Mouse (Mus musculus) kidney, adult 11 months (tissue): ENCODE data around the gene Wdr73.
"Not testable (repeated sequence)": the region's sequence is repeated elsewhere in the genome, so short reads cannot be mapped to it uniquely, and the experiment has no call there.

Experiments
- DNase-seq: peaks from one replicate; pipeline ENCODE4 v3.0.0; 2022

The Wdr73 gene

DNA sequence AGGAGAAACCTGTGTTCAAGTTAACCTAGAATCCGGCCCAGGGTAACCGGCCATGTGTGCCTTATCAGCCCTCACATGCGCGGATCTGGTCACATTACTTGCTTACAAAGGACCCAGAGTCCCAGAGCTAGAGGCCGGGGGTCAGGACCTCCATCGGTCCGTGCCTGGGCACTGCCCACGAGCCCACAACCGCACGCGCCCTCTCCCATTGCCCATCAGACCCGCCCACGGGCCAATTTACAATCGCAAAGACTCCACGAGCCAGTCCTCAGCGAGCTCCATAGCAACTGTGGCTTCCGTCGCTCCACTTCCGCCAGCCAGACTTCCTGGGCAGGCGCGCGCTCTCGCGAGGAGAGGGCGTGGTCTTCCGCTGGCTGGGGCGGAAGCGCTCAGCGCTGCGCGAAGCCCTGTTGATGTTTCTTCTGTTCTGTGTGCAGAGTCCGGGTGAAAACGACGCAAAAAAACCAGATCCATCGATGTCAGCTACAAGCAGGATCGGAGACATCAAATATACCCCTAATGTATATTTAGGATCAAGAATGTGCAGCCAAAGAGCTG is at the start of gene Wdr73:
Gene Wdr73, minus strand, starts transcription at position 326 of the 558 bp plus-strand sequence.
- DNase-seq, result peak; percentile 90

DNA sequence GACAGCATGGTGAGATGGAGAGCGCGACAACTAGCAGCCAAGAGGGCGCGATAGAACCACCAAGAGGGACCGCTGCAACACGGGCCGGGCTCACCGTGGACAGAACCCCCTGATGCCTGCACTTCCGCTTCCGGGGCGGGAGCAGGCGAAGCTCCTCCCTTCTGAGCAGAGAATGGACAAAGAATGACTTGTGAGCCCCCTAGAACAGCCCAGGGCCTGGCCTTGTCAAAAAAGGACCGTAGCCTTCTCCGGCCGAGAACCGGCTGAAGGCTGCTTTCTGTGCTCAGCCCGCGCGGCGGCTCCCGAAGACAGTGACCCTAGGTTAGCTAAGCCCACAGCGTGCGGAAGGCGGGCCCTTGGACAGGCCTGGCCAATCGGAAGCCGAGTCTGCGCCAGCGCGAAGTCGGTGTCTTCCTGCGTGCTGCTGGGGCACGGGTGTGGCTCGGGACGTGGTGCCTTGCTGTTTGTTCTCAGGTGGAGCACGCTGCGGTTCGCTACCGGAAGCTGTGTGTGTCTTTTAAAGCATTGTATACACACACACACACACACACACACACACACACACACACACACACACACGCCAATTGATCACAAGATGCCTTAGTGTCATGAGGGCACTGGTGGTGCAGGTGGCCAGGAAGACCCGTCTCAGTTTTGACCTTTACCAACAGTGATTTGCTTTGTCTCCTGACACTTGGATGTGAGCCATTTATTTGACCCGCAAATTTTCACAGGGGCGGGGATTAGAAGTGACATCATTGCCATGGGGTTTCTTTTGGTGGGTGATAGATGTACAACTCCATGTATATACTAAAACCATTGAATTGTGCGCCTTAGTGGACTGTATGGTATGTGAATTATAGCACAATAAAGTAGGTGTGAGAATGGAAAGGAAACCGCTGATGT is 46.6 kb upstream of the Wdr73 start, which contains the start of gene Sec11a:
Gene Sec11a, minus strand, starts transcription at position 336 of the 906 bp plus-strand sequence.
- peak; percentile 95 for DNase-seq

GRCm38 (mm10) chr7:80939808-80940207 is 38.7 kb upstream of the Wdr73 start:
- DNase-seq, result no peak

- not testable (repeated sequence) for DNase-seq
These were observed 36.2 kb upstream of the Wdr73 start for GRCm38 (mm10) chr7:80937304-80937666.

- not testable (repeated sequence) for DNase-seq
These were observed 35.7 kb upstream of the Wdr73 start for GRCm38 (mm10) chr7:80936617-80937303.

GRCm38 (mm10) chr7:80935834-80936233 is 34.8 kb upstream of the Wdr73 start:
- DNase-seq, result no peak

DNA sequence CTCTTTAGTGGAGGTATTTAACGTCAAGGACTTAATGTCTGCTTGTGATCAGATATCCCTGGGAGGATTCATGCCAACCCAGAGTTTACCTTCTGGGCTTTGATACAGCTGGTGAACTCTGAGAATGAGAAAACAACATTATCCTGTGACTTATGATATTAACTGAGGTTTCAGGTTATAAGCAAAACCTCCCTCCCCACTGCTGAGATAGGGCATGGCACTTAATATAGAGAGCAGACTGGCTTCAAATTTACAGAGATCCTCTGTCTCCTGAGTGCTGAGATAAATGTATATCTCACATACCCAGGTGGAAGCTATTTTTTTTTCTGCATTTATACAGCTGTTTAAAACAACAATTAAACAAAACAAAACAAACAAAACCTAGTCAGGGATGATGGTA is 31.7 kb upstream of the Wdr73 start:
- DNase-seq, result no peak

DNA sequence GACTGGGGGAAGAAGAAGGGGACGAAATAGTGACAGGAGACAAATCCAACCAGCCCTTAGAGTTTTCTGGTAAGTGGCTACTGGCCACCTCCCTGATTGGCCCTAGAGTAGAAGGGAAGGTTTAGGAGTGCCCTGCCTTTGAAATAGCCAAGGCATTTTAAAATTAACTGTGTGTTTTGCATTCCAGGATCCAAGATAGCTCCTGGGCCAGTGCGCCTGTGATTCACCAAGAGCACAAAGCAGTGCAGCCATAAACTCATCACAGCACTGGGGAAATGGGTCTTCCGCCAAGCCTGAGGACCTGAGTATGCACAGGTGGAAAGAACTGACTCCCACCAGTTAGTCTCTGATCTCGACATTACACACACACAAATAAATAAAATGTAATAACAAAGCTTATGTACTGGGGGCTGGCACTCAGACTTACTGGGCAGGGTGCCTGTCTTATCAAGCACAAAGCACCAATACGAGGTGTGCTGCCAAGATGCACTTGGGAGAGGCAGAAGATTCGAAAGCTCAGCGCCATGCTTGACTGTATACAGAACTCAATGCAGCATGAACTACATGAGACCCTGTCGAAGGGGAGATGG is 30.6 kb upstream of the Wdr73 start:
- DNase-seq, result no peak

DNA sequence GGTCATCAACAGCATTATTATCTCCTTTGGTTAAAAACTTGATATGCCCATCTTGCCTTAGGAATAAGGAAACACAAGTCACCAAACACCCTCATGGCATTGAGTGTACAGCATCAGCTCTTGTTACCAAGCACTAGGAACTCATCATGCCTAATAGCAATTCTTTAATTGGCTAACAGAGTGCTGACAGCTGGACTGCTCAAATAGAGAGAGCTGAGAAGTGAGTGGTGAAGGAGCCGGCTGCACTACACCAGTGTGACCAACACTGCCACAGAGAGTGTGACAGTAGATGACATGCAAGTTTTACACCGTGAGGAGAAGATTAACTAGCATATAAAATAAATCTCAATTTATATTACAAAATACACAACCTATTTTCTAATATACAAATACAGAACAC is 22.1 kb upstream of the Wdr73 start:
- DNase-seq, result no peak

- no peak for DNase-seq
These were observed 18.6 kb upstream of the Wdr73 start for GRCm38 (mm10) chr7:80919647-80920008.

- DNase-seq, result no peak
These were observed 18.0 kb upstream of the Wdr73 start for GRCm38 (mm10) chr7:80918982-80919646.

GRCm38 (mm10) chr7:80917916-80918465 is 16.9 kb upstream of the Wdr73 start:
- no peak for DNase-seq

DNA sequence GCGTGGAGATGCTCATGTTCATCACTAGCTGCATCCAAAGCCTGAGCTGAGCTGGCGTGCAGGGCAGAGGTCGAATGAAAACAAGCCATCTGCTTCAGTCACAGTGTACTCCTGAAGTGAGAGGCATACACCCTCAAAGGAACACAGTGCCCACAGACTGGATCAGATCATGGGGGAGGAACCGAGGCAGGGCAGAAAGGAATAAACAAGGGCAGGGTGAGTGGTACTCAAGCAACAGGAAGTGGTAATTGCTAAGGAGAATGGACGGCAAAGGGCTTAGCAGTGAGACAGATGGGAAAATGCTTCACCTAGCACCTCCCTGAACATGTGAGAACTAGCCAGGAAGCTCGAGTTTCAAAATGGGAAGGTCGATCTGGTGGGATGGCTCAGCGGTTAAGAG is 11.4 kb upstream of the Wdr73 start:
- DNase-seq, result no peak

DNA sequence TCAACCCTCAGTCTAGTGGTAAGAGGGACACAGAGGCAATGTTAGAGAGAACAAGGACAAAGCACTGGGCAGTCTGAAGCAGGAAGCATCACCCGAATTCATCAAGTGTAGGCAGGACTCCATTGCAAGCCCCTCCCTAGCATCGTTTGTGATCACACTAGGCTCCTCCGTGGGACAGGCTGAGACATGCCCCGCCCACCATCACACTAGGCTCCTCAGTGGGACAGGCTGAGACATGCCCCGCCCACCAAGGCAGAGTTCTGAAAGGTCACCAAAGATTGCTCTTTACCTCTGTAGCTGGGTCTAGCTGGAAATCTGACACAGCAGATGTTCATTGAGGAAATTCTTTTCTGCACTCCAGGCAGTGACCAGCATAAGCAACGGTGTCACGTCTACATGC is 10.0 kb upstream of the Wdr73 start:
- no peak for DNase-seq

DNA sequence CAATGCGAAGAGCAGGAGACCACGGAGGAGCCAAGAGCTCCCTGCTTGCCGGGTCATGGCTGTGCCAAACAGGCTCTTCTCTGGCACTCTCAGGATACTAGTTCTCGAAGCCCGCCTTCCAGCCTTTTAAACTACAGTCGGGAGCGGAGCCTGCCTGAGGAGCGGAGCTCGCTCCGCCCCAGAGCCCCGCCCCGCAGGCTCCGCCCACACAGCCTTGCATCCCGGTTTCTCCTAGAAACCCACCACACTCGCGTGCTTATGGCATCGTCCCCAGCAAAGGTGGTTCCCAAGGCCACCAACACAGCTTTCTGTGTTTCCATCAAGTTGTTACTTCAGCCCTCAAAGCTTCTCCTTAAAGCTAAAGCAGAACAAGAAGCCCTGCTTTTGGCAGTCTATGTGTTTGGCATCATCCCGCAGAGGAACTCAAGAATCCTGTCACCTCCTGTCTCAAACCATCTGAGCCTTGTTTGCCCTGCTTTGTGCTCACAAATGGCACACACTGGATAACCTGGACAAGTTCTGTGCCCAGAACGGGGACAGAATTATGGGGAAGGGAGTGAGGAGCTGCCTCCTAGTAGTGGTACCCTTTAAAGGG is 3.9 kb upstream of the Wdr73 start, which contains the start of gene Nmb:
Gene Nmb, minus strand, starts transcription at position 156 of the 595 bp plus-strand sequence.
- peak; percentile 48 for DNase-seq

DNA sequence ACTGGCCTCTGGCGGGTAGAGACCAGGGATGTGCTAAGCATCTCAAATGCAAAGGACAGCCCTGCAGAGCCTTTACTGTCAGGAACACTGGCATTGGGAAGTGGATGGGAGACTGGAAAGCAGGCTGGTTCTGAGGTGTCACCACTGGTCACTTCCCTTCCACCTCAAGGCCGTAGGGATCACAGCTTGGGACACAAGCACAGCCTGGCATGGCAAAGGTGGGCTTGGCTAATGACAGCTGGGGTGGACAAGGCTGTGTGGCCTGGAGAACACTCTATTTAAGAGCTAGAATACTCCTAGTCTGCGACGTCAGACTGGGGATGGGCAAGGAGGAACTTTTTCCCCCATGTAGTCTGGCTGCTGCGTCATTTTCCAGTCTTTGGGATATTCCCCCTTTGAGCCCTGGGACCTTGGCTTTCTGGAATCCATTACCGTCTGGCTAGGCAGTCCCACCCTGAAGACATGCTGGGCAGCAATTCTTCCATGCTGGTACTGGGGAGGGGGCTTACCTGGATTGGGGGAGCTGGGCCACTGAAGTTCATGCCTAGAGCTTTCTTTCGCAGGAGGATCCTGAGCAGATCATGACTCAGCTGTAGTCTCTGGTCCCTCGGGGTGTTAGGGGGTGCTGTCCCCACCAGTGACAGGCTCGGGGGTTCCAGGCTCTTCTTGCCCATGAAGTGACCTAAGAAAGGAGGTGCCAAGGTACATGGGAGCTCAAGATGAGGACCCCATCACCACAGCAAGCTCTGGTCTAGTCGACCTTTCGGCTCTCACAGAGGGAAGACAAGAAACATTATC is 2.8 kb upstream of the Wdr73 start:
- no peak for DNase-seq

GRCm38 (mm10) chr7:80901541-80902274 is 639 bp upstream of the Wdr73 start:
- no peak for DNase-seq

GRCm38 (mm10) chr7:80897721-80898120 is 3.3 kb downstream of the Wdr73 start:
- no peak for DNase-seq

- no peak for DNase-seq
These were observed 3.9 kb downstream of the Wdr73 start for GRCm38 (mm10) chr7:80897134-80897533.

DNA sequence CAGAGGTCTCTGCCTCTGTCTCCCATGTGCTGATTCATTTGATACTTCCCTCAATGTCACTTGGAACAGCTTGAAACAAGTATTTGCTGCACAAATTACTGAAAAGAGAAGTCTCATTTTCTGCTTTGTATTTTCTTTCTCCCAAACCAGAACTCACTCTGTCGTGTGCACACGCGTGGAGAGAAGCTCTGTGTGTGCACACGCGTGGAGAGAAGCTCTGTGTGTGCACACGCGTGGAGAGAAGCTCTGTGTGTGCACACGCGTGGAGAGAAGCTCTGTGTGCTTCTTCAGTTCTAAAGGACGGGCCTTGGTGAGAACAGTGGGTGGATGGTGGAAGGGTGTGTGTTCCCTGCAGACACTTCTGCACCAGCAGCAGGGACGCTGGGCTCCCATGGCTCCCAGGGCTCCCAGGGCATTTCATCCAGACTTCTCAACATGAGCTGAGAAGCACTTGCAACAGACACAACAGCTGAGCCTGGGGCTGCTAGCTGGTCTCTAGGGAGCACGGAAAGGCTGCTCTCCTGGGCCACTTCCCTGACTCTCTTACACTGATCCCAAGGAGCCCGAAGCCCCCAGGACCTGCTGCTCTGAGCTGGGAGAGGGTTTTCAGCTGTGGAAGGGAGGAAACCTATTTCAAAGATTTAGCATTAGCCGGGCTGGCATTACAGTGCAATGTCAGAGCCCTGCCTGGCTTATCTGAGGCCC is 6.1 kb downstream of the Wdr73 start:
- no peak for DNase-seq
